Mouse (Mus musculus): ENCODE results near the gene Olfm2. TPM values are rescaled to one million over a fixed set of nuclear protein-coding genes. Genes with fewer than 3 reads are reported as not detected.

Olfm2 gene
- total and polyA plus RNA-seq, 3 experiments: 0.08 to 0.47 TPM; not detected in 1

DNA sequence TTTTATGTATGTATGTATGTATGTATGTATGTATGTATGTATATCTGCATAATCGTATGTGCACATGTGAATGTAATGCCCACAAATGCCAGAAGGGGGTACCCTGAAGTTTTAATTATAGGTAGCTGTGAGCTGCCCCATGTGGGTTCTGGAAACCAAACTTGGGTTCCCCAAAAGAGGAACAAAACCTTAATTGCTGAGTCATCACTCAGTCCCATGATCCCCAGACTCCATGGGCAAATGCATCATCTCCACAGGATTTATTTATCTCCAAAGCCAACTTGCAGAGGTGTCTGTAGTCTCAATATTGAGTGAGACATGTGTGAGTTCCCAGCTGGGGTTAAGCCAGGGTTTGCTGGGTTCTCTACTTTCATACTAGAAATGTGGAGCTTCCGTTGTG, 8.9 kb downstream of the Olfm2 start:
- dilution Hi-C loops (cut with MboI; ENCODE audit: extremely low pct_ligation_motif_present, extremely low pct_unique_long_range_greater_than_20kb, low sequenced_read_pairs): no loop called here
- in situ Hi-C loops (cut with MboI; ENCODE audit: low pct_ligation_motif_present, low pct_unique_long_range_greater_than_20kb, low sequenced_read_pairs): no loop called here
- TF ChIP-seq MAFK (IDR thresholded peaks at IDR 0.05; ENCODE audit: insufficient replicate concordance, low read length) (peak; percentile 77), CTCF (conservative IDR thresholded peaks at IDR 0.05 in 1 of 2, IDR thresholded peaks at IDR 0.05 in 1 of 2; ENCODE audit: low read depth in 2 of 2, low read length in 2 of 2) (no peak), SIN3A (IDR thresholded peaks at IDR 0.05; ENCODE audit: low read length) (no peak), MAX (IDR thresholded peaks at IDR 0.05; ENCODE audit: low read length) (no peak)

DNA sequence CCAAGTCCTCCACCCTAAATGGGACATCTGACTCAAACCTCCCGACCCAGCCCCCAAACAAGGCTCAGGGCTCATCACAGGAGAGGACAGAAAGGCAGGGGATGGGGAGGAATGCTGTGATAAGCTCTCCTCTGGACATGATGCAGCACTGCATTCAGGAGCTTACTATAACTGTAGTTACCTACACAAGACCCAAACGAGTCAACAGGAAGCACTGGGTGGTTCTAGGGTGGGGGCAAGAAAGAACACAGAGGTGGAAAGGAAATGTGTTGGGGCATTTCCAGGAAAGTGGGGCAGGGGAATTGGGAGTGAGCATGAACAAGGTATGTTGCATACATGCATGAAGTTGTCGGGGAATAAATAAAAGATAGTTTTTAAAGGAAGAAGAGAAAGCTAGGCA, 11.5 kb downstream of the Olfm2 start:
- no peaks in the 10 kb centered on the region for H3K79me2 ChIP-seq (replicated peaks; ENCODE audit: control insufficient read depth, extremely low read depth, insufficient read depth, poor library complexity, severe bottlenecking)
- no peak overlapping the region for H3K4me3 ChIP-seq (replicated peaks in 1 of 3; ENCODE audit: low read depth in 2 of 3, low read length in 2 of 3, poor library complexity in 1 of 3)
- in situ Hi-C loops (cut with MboI; ENCODE audit: low pct_ligation_motif_present, low pct_unique_long_range_greater_than_20kb, low sequenced_read_pairs) (no loop called here), dilution Hi-C loops (cut with MboI; ENCODE audit: extremely low pct_ligation_motif_present, extremely low pct_unique_long_range_greater_than_20kb, low sequenced_read_pairs) (no loop called here)
- peaks cover 3% of the 10 kb centered on the region for H3K9me3 ChIP-seq (replicated peaks; ENCODE audit: low read length)
- peaks cover 50% of the 10 kb centered on the region for H3K27me3 ChIP-seq (replicated peaks)
- no peak for DNase-seq (ENCODE audit: extremely low read depth)
- no peak overlapping the region for H3K4me2 ChIP-seq (ENCODE audit: insufficient read depth, low read depth, poor library complexity, severe bottlenecking)
- H3K27ac ChIP-seq (ENCODE audit: insufficient read depth, low read depth): no peak overlapping the region
- H3K36me3 ChIP-seq (replicated peaks in 1 of 2; ENCODE audit: control insufficient read depth in 1 of 2, insufficient read depth in 1 of 2, low read length in 1 of 2): no peaks in the 10 kb centered on the region
- H3K9ac ChIP-seq (ENCODE audit: insufficient read depth, low read depth): no peak overlapping the region
- H3K4me1 ChIP-seq (ENCODE audit: control insufficient read depth in 1 of 2, insufficient read depth in 2 of 2): peaks cover 2 to 14% of the 10 kb centered on the region in 2 experiments; a peak in 3 of 4 replicates
- TF ChIP-seq ZMIZ1 (IDR thresholded peaks at IDR 0.05; ENCODE audit: low read depth, low read length): no peak
- TF ChIP-seq GABPA (IDR thresholded peaks at IDR 0.05; ENCODE audit: insufficient replicate concordance, low read depth, low read length): no peak
- TF ChIP-seq USF1 (IDR thresholded peaks at IDR 0.05; ENCODE audit: low read depth, low read length): no peak
- no peak for TF ChIP-seq SIN3A (IDR thresholded peaks at IDR 0.05; ENCODE audit: low read length)

More for the DNA sequence above, 8.9 kb downstream of the Olfm2 start:
- Histone ChIP-seq H3K79me2 (replicated peaks; ENCODE audit: control insufficient read depth, extremely low read depth, insufficient read depth, poor library complexity, severe bottlenecking) (no peaks in the 10 kb centered on the region), H3K36me3 (replicated peaks in 1 of 2; ENCODE audit: control insufficient read depth in 1 of 2, insufficient read depth in 1 of 2, low read length in 1 of 2) (no peaks in the 10 kb centered on the region), H3K27me3 (replicated peaks) (peaks cover 51% of the 10 kb centered on the region), H3K9me3 (replicated peaks; ENCODE audit: low read length) (peaks cover 3% of the 10 kb centered on the region), H3K27ac (ENCODE audit: insufficient read depth, low read depth) (no peak overlapping the region), H3K4me2 (ENCODE audit: insufficient read depth, low read depth, poor library complexity, severe bottlenecking) (no peak overlapping the region), H3K4me1 (ENCODE audit: control insufficient read depth in 1 of 2, insufficient read depth in 2 of 2) (peaks cover 2 to 18% of the 10 kb centered on the region in 2 experiments; a peak in 3 of 4 replicates), H3K9ac (ENCODE audit: insufficient read depth, low read depth) (no peak overlapping the region), H3K4me3 (replicated peaks in 1 of 3; ENCODE audit: low read depth in 2 of 3, low read length in 2 of 3, poor library complexity in 1 of 3) (no peak overlapping the region)
- no peak for DNase-seq (ENCODE audit: extremely low read depth)

DNA sequence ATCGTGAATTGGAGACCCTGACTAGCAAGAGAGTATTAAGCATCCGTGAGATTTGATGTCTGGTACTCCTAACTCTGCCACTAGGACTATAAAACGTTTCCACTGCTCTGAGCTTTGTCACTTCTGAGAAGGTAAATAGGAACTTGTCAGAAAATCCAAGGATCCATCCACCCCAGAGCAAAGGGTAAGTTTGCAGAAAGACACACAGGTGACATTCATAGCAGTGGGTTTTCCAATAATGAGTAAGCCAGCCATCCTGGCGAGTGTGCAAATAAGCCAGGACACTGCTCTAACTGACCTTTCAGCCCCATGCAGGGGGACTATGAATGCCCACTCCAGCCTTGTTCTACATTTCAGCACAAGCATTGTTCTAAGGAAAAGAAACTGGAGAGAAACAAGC, 14.4 kb downstream of the Olfm2 start:
- H3K79me2 ChIP-seq (replicated peaks; ENCODE audit: control insufficient read depth, extremely low read depth, insufficient read depth, poor library complexity, severe bottlenecking): no peaks in the 10 kb centered on the region
- no peak overlapping the region for H3K4me2 ChIP-seq (ENCODE audit: insufficient read depth, low read depth, poor library complexity, severe bottlenecking)
- in situ Hi-C loops (cut with MboI; ENCODE audit: low pct_ligation_motif_present, low pct_unique_long_range_greater_than_20kb, low sequenced_read_pairs): no loop called here
- no peak overlapping the region for H3K4me3 ChIP-seq (replicated peaks in 1 of 3; ENCODE audit: low read depth in 2 of 3, low read length in 2 of 3, poor library complexity in 1 of 3)
- H3K4me1 ChIP-seq (ENCODE audit: control insufficient read depth in 1 of 2, insufficient read depth in 2 of 2): peaks cover 2 to 16% of the 10 kb centered on the region in 2 experiments; a peak in 3 of 4 replicates
- peaks cover 72% of the 10 kb centered on the region for H3K27me3 ChIP-seq (replicated peaks)
- dilution Hi-C loops (cut with MboI; ENCODE audit: extremely low pct_ligation_motif_present, extremely low pct_unique_long_range_greater_than_20kb, low sequenced_read_pairs): no loop called here
- H3K9ac ChIP-seq (ENCODE audit: insufficient read depth, low read depth): no peak overlapping the region
- no peaks in the 10 kb centered on the region for H3K36me3 ChIP-seq (replicated peaks in 1 of 2; ENCODE audit: control insufficient read depth in 1 of 2, insufficient read depth in 1 of 2, low read length in 1 of 2)
- no peak overlapping the region for H3K27ac ChIP-seq (ENCODE audit: insufficient read depth, low read depth)
- no peak for TF ChIP-seq MAX (IDR thresholded peaks at IDR 0.05; ENCODE audit: low read length)
- TF ChIP-seq JUN (IDR thresholded peaks at IDR 0.05; ENCODE audit: insufficient read depth, low read depth, low read length): no peak
- no peak for TF ChIP-seq ELF1 (IDR thresholded peaks at IDR 0.05; ENCODE audit: low read depth, low read length)
- TF ChIP-seq MYC (IDR thresholded peaks at IDR 0.05; ENCODE audit: low read depth, low read length): no peak
- no peak for TF ChIP-seq RCOR1 (conservative IDR thresholded peaks at IDR 0.05; ENCODE audit: low read depth, low read length)
- TF ChIP-seq USF2 (conservative IDR thresholded peaks at IDR 0.05; ENCODE audit: low read depth, low read length): no peak
- no peak for TF ChIP-seq RAD21 (IDR thresholded peaks at IDR 0.05; ENCODE audit: low read depth, low read length)
- no peak for TF ChIP-seq PAX5 (IDR thresholded peaks at IDR 0.05; ENCODE audit: low read length)
- DNase-seq (ENCODE audit: extremely low read depth): no peak
- no peaks in the 10 kb centered on the region for H3K9me3 ChIP-seq (replicated peaks; ENCODE audit: low read length)
